Mouse (Mus musculus) cortical plate, adult 2 months (tissue): Measurements from ENCODE around the gene Map3k21.

ENCODE experiments used
- CTCF ChIP-seq: fragments of 200-500 bp; IDR thresholded peaks from 2 replicates; pipeline ENCODE4 v1.5.1; 2011; ENCODE audit warnings: mild to moderate bottlenecking, control low read depth, low read length; ENCODE audit not compliant: insufficient read depth; ENCODE audit errors: extremely low read depth
- POLR2A ChIP-seq: fragments of 200-500 bp; IDR thresholded peaks from 2 replicates; pipeline ENCODE4 v1.6.1; 2011; ENCODE audit warnings: mild to moderate bottlenecking, low read length, control low read depth; ENCODE audit not compliant: insufficient read depth; ENCODE audit errors: extremely low read depth

GRCm38 (mm10) chr8:125910365-125911228 lies at the start of gene Map3k21:
- no peak for TF ChIP-seq CTCF
- no peak for TF ChIP-seq POLR2A
